Mouse (Mus musculus): ENCODE measurements around the gene Slc22a26. TPM values are rescaled to one million over a fixed set of nuclear protein-coding genes. Genes with fewer than 3 reads are reported as not detected.
"Not testable (repeated sequence)": the region's sequence is repeated elsewhere in the genome, so short reads cannot be mapped to it uniquely, and the experiment has no call there.

Slc22a26 gene
- polyA plus RNA-seq (2015; fragmentation: Nextera tagmentation; extraction: Ambion mirVana), result not detected in 2 replicates

DNA sequence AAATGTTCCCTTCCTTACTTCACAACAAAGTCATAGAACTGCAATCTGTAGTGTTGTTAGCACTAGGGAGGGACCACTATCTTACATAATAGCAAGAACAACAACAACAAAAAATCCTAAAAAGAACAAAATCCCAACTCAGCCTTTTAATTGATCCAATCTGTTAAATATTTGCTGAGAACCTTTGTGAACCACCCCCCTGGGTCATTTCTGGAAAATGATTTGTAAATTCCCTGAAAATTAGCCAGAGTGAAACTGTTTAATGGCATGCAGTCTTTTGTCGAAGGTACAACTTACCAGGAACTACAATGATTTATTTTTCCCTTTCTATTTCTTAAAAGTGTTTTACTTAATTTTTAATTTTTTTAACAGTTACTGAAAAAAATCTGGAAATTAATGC lies at the start of gene Slc22a26:
Slc22a26 (minus strand) TSS at position 97 of the 400 bp plus-strand sequence.
- no peak for ATAC-seq (ENCODE audit: insufficient number of reproducible peaks, insufficient read depth, low FRiP score, low TSS enrichment, low read depth)
- no peak within 1 kb of the TSS for H3K9ac ChIP-seq
- WGBS, result 84% methylated on average over 1 of the region's 1 CpGs
- no peak within 1 kb of the TSS for H3K4me3 ChIP-seq
- no peak within 1 kb of the TSS for H3K4me2 ChIP-seq
- no peak within 1 kb of the TSS for H3K27ac ChIP-seq
- no peaks in the 10 kb centered on the region for H3K4me1 ChIP-seq
- H3K27me3 ChIP-seq, result no peaks in the 10 kb centered on the region
- H3K9me3 ChIP-seq, result no peaks in the 10 kb centered on the region
- H3K36me3 ChIP-seq, result no peaks in the 10 kb centered on the region

DNA sequence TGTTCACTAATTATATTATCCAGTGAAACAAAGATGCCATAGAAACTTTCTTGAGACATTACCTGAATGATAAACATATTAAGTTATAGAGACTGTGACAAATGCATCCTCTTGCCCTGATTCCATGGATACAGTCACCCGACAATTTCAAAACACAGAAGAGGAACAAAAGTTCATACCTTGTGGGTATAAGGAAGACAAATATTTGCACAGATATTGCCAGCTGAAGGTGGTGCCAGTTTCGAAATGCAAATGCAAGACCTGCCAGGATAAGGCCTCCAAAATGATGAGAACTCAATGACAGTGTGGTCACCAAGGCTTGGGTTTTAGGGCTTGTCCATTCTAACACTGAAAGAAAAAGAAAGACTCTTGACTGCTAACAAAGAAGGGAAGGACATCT lies 27.4 kb upstream of the Slc22a26 start:
- no peak for ATAC-seq (ENCODE audit: insufficient number of reproducible peaks, insufficient read depth, low FRiP score, low TSS enrichment, low read depth)
- 69% methylated on average over 2 of the region's 2 CpGs for WGBS
- H3K4me1 ChIP-seq, result no peaks in the 10 kb centered on the region
- no peaks in the 10 kb centered on the region for H3K36me3 ChIP-seq
- no peak overlapping the region for H3K4me3 ChIP-seq
- H3K9ac ChIP-seq, result no peak overlapping the region
- no peak overlapping the region for H3K27ac ChIP-seq
- peaks cover 4% of the 10 kb centered on the region; the same call in 1 of the 2 replicates for H3K9me3 ChIP-seq
- no peak overlapping the region for H3K4me2 ChIP-seq
- no peaks in the 10 kb centered on the region for H3K27me3 ChIP-seq

DNA sequence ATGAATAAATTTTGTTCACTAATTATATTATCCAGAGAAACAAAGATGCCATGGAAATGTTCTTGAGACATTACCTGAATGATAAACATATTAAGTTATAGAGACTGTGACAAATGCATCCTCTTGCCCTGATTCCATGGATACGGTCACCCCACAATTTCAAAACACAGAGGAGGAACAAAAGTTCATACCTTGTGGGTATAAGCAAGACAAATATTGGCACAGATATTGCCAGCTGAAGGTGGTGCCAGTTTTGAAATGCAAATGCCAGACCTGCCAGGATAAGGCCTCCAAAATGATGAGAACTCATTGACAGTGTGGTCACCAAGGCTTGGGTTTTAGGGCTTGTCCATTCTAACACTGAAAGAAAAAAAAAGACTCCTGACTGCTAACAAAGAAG lies 11.9 kb downstream of the Slc22a26 start:
- no peaks in the 10 kb centered on the region for H3K36me3 ChIP-seq
- no peaks in the 10 kb centered on the region for H3K27me3 ChIP-seq
- no peaks in the 10 kb centered on the region for H3K9me3 ChIP-seq
- no peak overlapping the region for H3K4me2 ChIP-seq
- H3K4me1 ChIP-seq, result no peaks in the 10 kb centered on the region
- H3K27ac ChIP-seq, result no peak overlapping the region
- 89% methylated on average over 1 of the region's 1 CpGs for WGBS
- H3K4me3 ChIP-seq, result no peak overlapping the region
- no peak for ATAC-seq (ENCODE audit: insufficient number of reproducible peaks, insufficient read depth, low FRiP score, low TSS enrichment, low read depth)
- H3K9ac ChIP-seq, result no peak overlapping the region

DNA sequence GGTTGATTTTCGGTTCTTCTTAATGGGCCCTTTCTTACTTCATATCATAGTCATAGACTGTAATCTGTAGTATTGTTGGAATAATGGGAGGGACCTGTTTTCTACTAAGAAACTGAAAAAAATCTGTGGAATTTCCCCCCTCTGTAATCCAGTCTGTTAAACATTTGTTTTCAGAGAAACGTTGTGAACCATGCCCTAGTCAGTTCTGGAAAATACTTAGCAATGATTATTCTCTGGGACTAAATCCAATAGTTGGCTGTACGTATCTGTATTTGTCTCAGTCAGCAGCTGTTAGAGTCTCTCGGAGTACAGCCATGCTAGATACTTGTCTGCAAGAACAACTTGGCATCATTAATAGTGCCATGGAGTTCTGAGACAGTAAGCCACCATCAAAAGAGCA lies 27.2 kb downstream of the Slc22a26 start:
- Histone ChIP-seq H3K27me3 (no peaks in the 10 kb centered on the region), H3K36me3 (no peaks in the 10 kb centered on the region), H3K4me2 (no peak overlapping the region), H3K4me3 (no peak overlapping the region), H3K9ac (no peak overlapping the region), H3K9me3 (no peaks in the 10 kb centered on the region), H3K27ac (no peak overlapping the region), H3K4me1 (no peaks in the 10 kb centered on the region)
- ATAC-seq (ENCODE audit: insufficient number of reproducible peaks, insufficient read depth, low FRiP score, low TSS enrichment, low read depth), result no peak
- 75% methylated on average over 4 of the region's 4 CpGs for WGBS

DNA sequence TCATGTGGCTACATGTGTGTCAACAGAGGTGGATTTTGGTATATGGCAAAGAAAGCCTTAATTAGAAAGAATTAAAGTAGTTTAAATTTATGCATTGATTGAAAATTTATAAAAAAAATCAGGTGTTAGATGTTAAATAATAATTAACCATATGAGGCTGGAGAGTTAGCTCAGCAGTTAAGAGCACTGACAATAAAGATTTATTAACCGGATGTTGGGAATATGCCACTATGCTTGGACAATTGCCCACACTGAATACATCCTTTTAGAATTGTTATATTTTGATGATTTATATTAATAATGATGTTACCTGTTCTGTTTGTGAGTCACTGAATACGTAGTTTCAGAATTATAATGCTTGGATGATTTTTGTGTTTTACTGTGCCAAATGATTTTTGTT lies 36.3 kb downstream of the Slc22a26 start:
- no peak overlapping the region for H3K4me3 ChIP-seq
- no peaks in the 10 kb centered on the region for H3K4me1 ChIP-seq
- 82% methylated on average over 2 of the region's 2 CpGs for WGBS
- no peaks in the 10 kb centered on the region for H3K27me3 ChIP-seq
- no peak overlapping the region for H3K9ac ChIP-seq
- no peak for ATAC-seq (ENCODE audit: insufficient number of reproducible peaks, insufficient read depth, low FRiP score, low TSS enrichment, low read depth)
- no peak overlapping the region for H3K4me2 ChIP-seq
- no peak overlapping the region for H3K27ac ChIP-seq
- no peaks in the 10 kb centered on the region for H3K9me3 ChIP-seq
- H3K36me3 ChIP-seq, result no peaks in the 10 kb centered on the region

DNA sequence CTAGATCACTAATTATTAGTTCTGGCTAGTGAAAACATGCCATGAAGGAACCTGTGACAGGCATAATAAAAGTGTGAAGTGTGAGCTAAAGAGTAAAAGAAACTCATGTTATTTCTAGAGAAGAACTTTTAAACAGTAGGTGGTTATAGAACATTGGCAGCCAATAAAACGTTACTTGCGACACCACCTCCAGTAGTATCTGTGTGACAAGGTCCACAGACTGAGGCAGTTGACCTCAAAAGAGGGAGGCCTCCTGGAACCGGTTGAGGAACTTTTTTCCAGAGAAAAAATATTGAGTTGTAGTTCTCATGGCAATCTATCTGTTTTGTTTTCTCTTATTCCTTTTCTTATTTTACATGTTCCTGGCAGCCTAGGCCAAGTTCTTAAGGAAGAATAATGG lies 36.9 kb downstream of the Slc22a26 start:
- H3K9ac ChIP-seq, result no peak overlapping the region
- H3K4me3 ChIP-seq, result no peak overlapping the region
- H3K36me3 ChIP-seq, result no peaks in the 10 kb centered on the region
- H3K9me3 ChIP-seq, result no peaks in the 10 kb centered on the region
- no peak overlapping the region for H3K4me2 ChIP-seq
- ATAC-seq (ENCODE audit: insufficient number of reproducible peaks, insufficient read depth, low FRiP score, low TSS enrichment, low read depth), result no peak
- no peaks in the 10 kb centered on the region for H3K27me3 ChIP-seq
- 82% methylated on average over 3 of the region's 3 CpGs for WGBS
- no peak overlapping the region for H3K27ac ChIP-seq
- no peaks in the 10 kb centered on the region for H3K4me1 ChIP-seq

DNA sequence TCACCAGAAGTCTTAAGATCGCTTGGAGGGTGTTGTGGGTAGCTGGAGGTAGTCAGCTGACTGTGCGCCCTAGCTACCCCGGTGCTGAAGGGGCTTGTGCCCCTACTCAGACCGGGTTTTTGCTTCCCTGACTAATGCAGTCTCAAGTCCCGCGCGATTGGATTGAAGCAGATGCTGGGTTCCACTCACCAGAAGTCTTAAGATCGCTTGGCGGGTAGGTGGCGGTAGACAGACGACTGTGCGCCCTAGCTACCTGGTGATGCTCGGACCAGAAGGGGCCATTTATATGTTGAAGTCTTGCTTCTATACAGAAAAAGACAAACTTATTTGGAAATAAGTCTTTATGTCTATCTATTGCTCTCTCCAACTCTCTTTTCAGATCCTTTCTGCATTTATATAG lies 49.1 kb downstream of the Slc22a26 start:
- not testable (repeated sequence) for H3K4me3 ChIP-seq; H3K36me3 ChIP-seq; ATAC-seq (ENCODE audit: insufficient number of reproducible peaks, insufficient read depth, low FRiP score, low TSS enrichment, low read depth); H3K9ac ChIP-seq; H3K4me2 ChIP-seq; H3K27me3 ChIP-seq; H3K27ac ChIP-seq; H3K4me1 ChIP-seq; H3K9me3 ChIP-seq
- WGBS, result 68% methylated on average over 13 of the region's 13 CpGs

Other genes starting within 250 kb of the Slc22a26 start
- 9.2 and 10.0 TPM in 2 replicates for gene Pla2g16, start 245.2 kb downstream of the Slc22a26 start, polyA plus RNA-seq (2015; fragmentation: Nextera tagmentation; extraction: Ambion mirVana)
- 0.45 and 0.65 TPM in 2 replicates for gene Lgals12, start 195.5 kb downstream of the Slc22a26 start, polyA plus RNA-seq (2015; fragmentation: Nextera tagmentation; extraction: Ambion mirVana)
- not detected in 2 replicates for gene Hrasls5, start 190.1 kb downstream of the Slc22a26 start, polyA plus RNA-seq (2015; fragmentation: Nextera tagmentation; extraction: Ambion mirVana)
- not detected in 2 replicates for gene Slc22a19, start 91.4 kb downstream of the Slc22a26 start, polyA plus RNA-seq (2015; fragmentation: Nextera tagmentation; extraction: Ambion mirVana)
- gene Slc22a27, start 163.4 kb upstream of the Slc22a26 start, polyA plus RNA-seq (2015; fragmentation: Nextera tagmentation; extraction: Ambion mirVana), result not detected in 2 replicates

All from embryonic facial prominence, embryonic 13.5 days (tissue).